Mouse (Mus musculus): ENCODE measurements around the gene Rnf38.
A peak's percentile ranks its signal among the peaks of the same experiment; 100 is the strongest.

Rnf38 gene

DNA sequence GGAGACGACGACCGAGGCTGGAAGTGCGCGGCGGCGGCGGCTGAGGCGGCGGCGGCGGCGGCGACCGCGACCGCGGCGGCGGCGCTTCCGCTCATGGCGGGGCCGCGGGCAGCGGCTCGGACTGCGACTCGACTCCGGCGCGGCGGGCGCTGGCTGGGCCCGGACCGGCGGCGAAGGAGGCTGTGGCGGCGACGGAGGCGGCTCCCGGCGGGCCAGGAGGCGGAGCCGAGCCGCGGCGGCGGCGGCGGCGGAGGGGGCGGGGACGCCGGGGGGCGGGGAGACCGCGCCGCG is at the start of gene Rnf38:
Gene Rnf38 (minus strand): TSS at position 77 of the 291 bp plus-strand sequence.
- no peak for DNase-seq (ENCODE audit: low spot score in 2 of 2)

- peak; percentile 25 to 27 for DNase-seq (ENCODE audit: low spot score in 2 of 2)
These were observed 48.1 kb upstream of the Rnf38 start for GRCm38 (mm10) chr4:44281597-44282265.

- no peak for DNase-seq (ENCODE audit: low spot score in 2 of 2)
These were observed 37.5 kb upstream of the Rnf38 start for GRCm38 (mm10) chr4:44271134-44271533.

DNA sequence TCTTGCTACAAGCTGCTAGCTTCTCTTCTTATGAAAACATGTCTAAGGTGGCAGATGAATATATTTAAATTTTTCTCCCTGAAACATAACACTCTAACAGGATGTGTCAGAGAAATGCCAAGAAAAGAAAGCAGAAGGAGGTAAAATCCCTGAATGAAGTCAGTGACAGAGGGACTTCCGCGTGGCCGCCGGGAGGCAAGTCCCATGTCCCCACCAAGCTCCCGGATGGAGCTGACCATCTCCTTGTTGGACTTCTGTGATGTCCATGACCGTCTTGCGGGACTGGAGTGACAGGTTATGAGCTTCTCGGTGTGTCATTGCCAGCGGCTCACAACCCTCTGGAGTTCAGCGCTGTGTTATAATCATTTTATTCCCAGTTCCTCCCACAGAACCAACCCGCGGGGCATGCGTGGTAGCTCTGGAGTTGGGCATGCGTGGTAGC is 35.8 kb upstream of the Rnf38 start:
- DNase-seq (ENCODE audit: low spot score in 2 of 2) = no peak

DNA sequence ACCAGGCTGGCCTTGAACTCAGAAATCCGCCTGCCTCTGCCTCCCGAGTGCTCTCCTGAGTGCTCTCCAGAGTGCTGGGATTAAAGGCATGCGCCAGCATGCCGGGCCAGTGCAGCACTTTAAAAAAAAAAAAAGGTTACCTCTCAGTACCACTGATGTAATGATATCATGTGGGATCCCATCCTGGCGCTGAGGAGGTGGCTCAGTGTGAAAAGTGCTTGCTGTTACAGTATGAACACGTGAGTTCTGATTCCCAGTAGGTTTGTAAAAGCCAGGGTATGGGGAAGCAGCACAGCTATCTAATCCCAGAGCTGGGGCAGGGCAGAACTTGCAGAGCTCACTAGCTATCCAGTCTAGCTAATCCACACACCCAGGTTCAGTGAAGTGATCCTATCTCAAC is 33.8 kb upstream of the Rnf38 start:
- no peak for DNase-seq (ENCODE audit: low spot score in 2 of 2)

DNA sequence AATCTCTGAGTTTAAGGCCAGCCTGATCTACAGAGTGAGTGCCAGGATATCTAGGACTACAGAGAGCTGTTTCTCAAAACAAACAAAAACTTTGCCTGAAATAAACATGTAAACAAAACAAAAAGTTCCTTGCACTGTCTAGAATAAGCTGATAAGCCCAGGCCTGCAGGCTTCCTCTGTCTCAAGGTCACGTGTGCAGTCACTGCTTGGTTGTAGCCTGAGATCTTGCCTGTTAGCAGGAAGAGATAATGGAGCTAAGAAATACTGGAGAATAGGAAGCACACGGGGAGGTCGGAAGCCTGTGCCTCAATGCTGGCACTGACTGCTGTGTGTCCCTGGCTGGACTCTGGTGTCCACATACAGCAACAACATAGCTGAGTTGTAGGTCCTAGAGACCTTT is 31.9 kb upstream of the Rnf38 start:
- no peak for DNase-seq (ENCODE audit: low spot score in 2 of 2)

GRCm38 (mm10) chr4:44260244-44260643 is 26.7 kb upstream of the Rnf38 start:
- peak; percentile 6 to 23 for DNase-seq (ENCODE audit: low spot score in 2 of 2)

- no peak for DNase-seq (ENCODE audit: low spot score in 2 of 2)
These were observed 25.5 kb upstream of the Rnf38 start for GRCm38 (mm10) chr4:44259126-44259525.

DNA sequence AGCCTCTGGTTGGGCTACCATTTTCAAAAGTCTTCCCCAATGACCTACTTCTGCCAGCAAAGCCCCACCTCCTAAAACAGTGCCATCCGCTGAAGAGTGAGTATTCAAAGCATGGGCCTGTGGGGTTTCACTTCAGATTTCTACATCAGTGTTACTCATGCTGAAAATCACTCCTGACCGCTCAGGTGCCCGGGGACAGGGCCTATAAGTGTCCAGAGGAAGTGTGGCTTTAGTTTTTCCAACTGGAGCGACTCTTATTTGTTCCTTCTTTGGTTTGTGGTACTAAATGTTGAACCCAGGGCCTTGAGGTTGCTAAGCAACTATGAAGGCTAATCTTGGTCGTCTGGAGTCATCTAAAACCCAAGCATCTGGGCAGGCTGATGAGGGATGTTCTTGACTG is 21.0 kb upstream of the Rnf38 start:
- no peak for DNase-seq (ENCODE audit: low spot score in 2 of 2)

DNA sequence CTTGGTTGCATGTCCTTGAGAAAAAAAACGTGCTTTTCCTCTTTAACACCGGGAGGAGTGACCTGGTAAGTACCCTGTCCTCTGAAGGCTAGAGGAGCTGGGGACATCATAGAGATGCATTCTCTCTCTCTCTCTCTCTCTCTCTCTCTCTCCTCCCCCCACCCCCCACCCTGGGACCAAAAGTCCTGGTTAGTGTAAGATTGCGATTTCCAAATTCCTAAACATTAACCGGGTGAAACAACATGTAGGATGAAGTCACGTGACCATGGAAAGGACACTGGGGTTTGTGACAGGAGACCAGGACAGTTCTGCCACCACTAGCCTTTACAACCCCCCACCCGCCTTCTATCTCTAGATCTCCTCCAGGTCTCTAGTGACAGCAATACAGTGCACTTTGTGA is 19.6 kb upstream of the Rnf38 start:
- no peak for DNase-seq (ENCODE audit: low spot score in 2 of 2)

DNA sequence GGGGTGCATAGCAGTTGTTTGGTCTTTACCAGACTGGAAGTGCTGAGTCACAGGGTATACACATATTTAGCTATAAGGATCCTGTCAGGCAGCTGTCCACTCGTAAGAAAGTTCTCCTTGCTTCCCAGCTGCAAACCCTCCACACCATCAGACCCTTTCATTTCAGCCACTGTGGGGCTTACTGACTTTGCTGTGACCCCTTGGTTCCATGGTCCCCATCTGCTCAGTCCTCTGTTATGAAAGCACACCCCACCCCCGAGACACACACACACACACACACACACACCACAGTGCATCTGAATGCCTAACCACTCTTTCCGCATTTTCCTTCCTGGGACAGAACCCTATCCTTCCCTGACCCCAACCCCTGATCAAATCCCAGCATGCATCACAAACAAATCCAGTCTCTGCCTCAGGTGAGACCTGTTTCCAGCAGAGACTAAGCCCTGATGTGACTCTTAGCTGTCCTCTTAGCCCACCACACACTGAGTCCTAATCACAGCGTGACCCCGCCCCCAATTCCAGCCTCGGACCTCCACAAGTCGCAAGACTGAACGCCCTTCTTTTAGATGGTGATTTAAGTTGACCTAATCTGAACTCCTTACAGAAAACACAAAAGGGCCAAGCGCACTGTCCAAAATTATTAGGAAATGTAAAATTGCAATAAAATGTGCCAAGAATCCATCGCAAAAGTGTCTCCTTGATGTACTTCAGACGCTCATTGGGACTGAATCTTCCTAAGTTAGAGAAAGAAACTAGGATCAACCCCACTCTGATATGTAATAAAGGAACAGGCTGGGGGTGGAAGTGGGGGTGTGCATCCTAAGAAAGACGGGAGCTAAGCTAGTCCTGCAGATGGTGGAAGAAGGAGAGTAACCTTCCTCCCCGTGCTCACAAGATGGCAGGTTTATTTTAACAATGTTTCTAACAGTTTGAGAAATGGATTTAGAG is 18.7 kb upstream of the Rnf38 start:
- no peak for DNase-seq (ENCODE audit: low spot score in 2 of 2)

DNA sequence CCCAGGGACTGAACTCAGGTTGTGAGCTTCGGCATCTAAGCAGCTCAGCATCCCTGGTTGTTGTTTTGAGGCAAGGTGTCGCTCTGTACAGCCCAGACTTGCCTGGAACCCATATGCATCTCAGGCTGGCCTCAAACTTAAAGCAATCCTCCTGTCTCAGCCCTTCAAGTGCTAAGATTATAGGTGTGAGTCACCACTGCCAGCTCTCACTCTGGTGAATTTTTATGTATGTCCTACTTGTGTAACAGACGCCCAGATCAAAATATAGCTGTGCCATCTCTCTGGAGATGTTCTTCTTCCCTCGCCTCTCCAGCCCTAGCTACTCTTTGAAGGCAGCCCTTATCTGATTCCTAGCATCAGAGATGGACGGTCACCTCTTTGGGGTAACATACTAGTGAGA is 17.9 kb upstream of the Rnf38 start:
- no peak for DNase-seq (ENCODE audit: low spot score in 2 of 2)

- no peak for DNase-seq (ENCODE audit: low spot score in 2 of 2)
These were observed 16.1 kb upstream of the Rnf38 start for GRCm38 (mm10) chr4:44249705-44250104.

- DNase-seq (ENCODE audit: low spot score in 2 of 2) = no peak
These were observed 13.7 kb upstream of the Rnf38 start for GRCm38 (mm10) chr4:44247051-44247939.

DNA sequence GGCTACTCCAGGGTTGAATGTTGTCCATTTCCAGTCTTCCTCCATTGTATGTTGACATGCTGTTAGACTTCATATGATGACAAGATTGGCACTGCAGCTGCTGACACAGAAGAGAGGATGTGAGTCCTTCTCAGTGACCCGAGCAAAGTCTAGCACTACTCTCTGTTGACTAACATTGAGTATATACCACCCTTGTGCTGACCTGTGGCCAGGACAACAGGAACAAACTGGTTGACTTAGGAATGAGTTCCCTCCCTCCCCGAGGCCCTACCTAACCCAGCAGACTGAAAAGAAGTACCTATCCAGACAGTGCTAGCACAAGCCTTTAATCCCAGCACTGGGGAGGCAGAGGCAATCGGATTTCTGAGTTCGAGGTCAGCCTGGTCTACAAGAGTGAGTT is 12.7 kb upstream of the Rnf38 start:
- DNase-seq (ENCODE audit: low spot score in 2 of 2) = no peak

- no peak for DNase-seq (ENCODE audit: low spot score in 2 of 2)
These were observed 8.0 kb upstream of the Rnf38 start for GRCm38 (mm10) chr4:44241638-44242037.

DNA sequence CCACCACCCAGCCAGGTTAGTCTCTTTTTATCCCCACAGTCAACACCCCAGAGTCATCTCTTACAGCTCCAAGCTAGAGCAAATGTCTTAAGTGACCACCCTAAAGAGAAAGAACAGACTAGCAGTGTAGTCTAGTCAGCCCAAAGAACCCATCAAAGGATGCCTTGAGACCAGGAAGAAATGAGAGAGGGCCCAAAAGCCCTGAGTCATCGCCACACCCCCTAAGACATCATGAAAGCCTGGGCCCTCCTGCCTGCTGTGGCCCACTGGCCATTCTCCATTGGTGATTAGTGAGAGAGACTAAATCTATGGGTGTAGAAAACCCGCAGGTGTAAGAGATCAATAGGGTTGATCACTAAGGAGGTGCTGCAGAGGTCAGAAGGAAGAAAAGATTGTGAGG is 2.4 kb upstream of the Rnf38 start:
- DNase-seq (ENCODE audit: low spot score in 2 of 2) = no peak

GRCm38 (mm10) chr4:44234004-44234866 is 646 bp upstream of the Rnf38 start:
- DNase-seq (ENCODE audit: low spot score in 2 of 2) = peak; percentile 82 to 91

DNA sequence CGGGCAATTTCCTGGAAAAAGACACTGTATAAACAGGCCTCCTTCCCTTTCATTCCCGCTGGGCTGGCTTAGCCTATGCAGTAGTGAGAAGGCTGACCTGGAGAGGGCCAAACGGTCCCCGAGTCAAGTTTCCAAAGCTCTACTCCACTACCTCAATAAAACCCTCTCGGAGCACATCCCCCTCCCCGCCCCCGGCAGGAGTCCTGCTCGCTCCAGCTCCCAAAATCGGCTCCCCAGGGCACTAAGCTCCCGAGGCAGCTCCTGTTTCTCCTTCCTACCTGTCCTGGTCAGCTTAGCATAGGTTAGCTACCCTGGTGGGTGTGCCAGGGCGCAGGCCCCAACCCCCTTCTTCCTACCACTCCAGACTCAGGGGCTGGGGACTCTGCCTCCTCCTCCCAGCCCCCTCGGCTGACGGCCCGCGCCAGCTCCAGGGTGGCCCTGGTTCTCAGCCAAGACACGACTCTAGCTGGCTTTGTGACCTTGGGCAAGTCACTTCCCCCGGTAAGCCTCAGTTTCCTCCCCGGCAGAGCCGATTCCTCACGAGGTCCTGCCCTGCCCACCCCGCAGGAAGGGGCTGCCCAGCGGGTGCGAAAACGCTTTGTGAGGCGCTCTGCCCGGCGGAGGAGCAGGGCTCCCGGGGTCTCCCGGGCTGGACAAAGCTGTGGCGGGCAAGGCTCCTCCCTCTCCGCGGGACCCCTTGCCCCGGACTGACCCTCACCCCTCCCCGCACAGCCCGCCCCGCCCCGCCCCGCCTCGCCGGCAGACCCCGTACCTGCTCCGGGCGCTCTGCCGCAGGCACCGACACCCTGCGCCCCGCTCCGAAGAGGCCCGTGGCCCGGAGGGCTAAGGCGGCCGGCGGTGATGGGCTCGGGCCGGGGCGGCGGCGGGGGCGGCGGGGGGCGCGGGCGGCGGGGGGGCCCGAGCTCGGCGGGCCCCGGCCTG is 547 bp downstream of the Rnf38 start:
- peak; percentile 18 to 58 for DNase-seq (ENCODE audit: low spot score in 2 of 2)

DNA sequence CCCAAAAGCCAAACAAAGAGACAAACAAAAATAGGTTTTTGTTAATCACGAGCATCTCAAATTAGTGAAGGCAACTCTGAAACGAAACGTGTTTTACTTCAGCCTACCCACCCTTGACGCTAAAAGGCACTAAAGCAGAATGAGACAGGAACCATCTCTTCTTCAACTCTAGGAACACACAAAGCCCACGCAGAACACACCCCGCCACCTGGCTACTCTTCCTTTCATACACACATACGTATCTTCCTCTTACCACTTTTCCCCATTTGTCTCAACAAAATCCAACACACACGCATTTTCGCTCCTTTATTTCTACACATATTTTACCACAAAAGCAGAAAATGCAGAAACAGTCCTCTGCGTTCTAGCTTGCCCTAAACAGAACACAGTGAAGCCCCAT is 8.5 kb downstream of the Rnf38 start:
- DNase-seq (ENCODE audit: low spot score in 2 of 2) = no peak

Data from urinary bladder, adult 18-20 months (tissue).